Mouse (Mus musculus) cerebellum, adult 2 months (tissue): ENCODE measurements around the gene Slc35e2.

ENCODE experiments used
- CTCF ChIP-seq: fragments of 200-500 bp; IDR thresholded peaks from 2 replicates; pipeline ENCODE4 v1.5.1; 2011; ENCODE audit warnings: low read depth, mild to moderate bottlenecking, control low read depth, low read length, moderate library complexity, borderline replicate concordance; ENCODE audit not compliant: insufficient read depth
- POLR2A ChIP-seq: fragments of 200-500 bp; IDR thresholded peaks from 2 replicates; pipeline ENCODE4 v1.6.1; 2011; ENCODE audit warnings: low read length, control low read depth, borderline replicate concordance; ENCODE audit not compliant: insufficient read depth

- no peak for TF ChIP-seq POLR2A
- TF ChIP-seq CTCF: no peak
These were observed 2.6 kb downstream of the Slc35e2 start for GRCm38 (mm10) chr4:155603801-155604200.
